Mouse (Mus musculus): ENCODE measurements around the gene Rnpepl1. TPM values are rescaled to one million over a fixed set of nuclear protein-coding genes. Genes with fewer than 3 reads are reported as not detected.

Rnpepl1 gene
- polyA plus RNA-seq (2015; fragmentation: Nextera tagmentation; extraction: Ambion mirVana) = 14.3 and 22.2 TPM in 2 replicates

GRCm38 (mm10) chr1:92910239-92910885, at the start of gene Rnpepl1:
Gene Rnpepl1 (plus strand): TSS chr1:92910783.
- Histone ChIP-seq H3K27me3 (replicated peaks; ENCODE audit: control insufficient read depth, insufficient read depth, low read length) (no peaks in the 10 kb centered on the region), H3K27ac (ENCODE audit: low read length) (peak within 1 kb of the TSS; percentile 95), H3K4me2 (ENCODE audit: low read depth, low read length) (peak within 1 kb of the TSS; percentile 59), H3K9ac (ENCODE audit: low read depth, low read length) (peak within 1 kb of the TSS; percentile 94), H3K4me1 (ENCODE audit: control insufficient read depth, insufficient read depth, low read length) (peaks cover 27% of the 10 kb centered on the region), H3K36me3 (ENCODE audit: control insufficient read depth, insufficient read depth, low read length) (peaks cover 5% of the 10 kb centered on the region), H3K4me3 (ENCODE audit: low read length) (peak within 1 kb of the TSS; percentile 82), H3K9me3 (ENCODE audit: control insufficient read depth, low read length) (no peaks in the 10 kb centered on the region)
- WGBS = under 1% methylated on average over 44 of the region's 57 CpGs
- ATAC-seq = peak; percentile 67

- no peaks in the 10 kb centered on the region for H3K27me3 ChIP-seq (replicated peaks; ENCODE audit: control insufficient read depth, insufficient read depth, low read length)
- 66% methylated on average over 6 of the region's 6 CpGs for WGBS
- H3K4me1 ChIP-seq (ENCODE audit: control insufficient read depth, insufficient read depth, low read length) = no peaks in the 10 kb centered on the region
Measured at GRCm38 (mm10) chr1:92861503-92861902, 49.1 kb upstream of the Rnpepl1 start.

GRCm38 (mm10) chr1:92863268-92863667, 47.3 kb upstream of the Rnpepl1 start:
- 83% methylated on average over 4 of the region's 4 CpGs for WGBS
- Histone ChIP-seq H3K36me3 (ENCODE audit: control insufficient read depth, insufficient read depth, low read length) (no peaks in the 10 kb centered on the region), H3K27ac (ENCODE audit: low read length) (no peak overlapping the region), H3K9ac (ENCODE audit: low read depth, low read length) (no peak overlapping the region), H3K4me3 (ENCODE audit: low read length) (no peak overlapping the region), H3K4me2 (ENCODE audit: low read depth, low read length) (no peak overlapping the region), H3K9me3 (ENCODE audit: control insufficient read depth, low read length) (no peaks in the 10 kb centered on the region), H3K4me1 (ENCODE audit: control insufficient read depth, insufficient read depth, low read length) (no peaks in the 10 kb centered on the region), H3K27me3 (replicated peaks; ENCODE audit: control insufficient read depth, insufficient read depth, low read length) (no peaks in the 10 kb centered on the region)
- no peak for ATAC-seq

More at GRCm38 (mm10) chr1:92861503-92861902, 49.1 kb upstream of the Rnpepl1 start:
- H3K9ac ChIP-seq (ENCODE audit: low read depth, low read length) = no peak overlapping the region
- no peak overlapping the region for H3K4me2 ChIP-seq (ENCODE audit: low read depth, low read length)
- no peak overlapping the region for H3K4me3 ChIP-seq (ENCODE audit: low read length)
- no peaks in the 10 kb centered on the region for H3K36me3 ChIP-seq (ENCODE audit: control insufficient read depth, insufficient read depth, low read length)
- H3K9me3 ChIP-seq (ENCODE audit: control insufficient read depth, low read length) = no peaks in the 10 kb centered on the region
- ATAC-seq = no peak
- H3K27ac ChIP-seq (ENCODE audit: low read length) = no peak overlapping the region

GRCm38 (mm10) chr1:92866170-92866569, 44.4 kb upstream of the Rnpepl1 start:
- Histone ChIP-seq H3K36me3 (ENCODE audit: control insufficient read depth, insufficient read depth, low read length) (no peaks in the 10 kb centered on the region), H3K4me2 (ENCODE audit: low read depth, low read length) (no peak overlapping the region), H3K4me1 (ENCODE audit: control insufficient read depth, insufficient read depth, low read length) (no peaks in the 10 kb centered on the region), H3K4me3 (ENCODE audit: low read length) (no peak overlapping the region), H3K9me3 (ENCODE audit: control insufficient read depth, low read length) (no peaks in the 10 kb centered on the region), H3K27me3 (replicated peaks; ENCODE audit: control insufficient read depth, insufficient read depth, low read length) (no peaks in the 10 kb centered on the region), H3K27ac (ENCODE audit: low read length) (no peak overlapping the region), H3K9ac (ENCODE audit: low read depth, low read length) (no peak overlapping the region)
- no peak for ATAC-seq
- WGBS = 73% methylated on average over 2 of the region's 2 CpGs

- 81% methylated on average over 2 of the region's 2 CpGs for WGBS
- Histone ChIP-seq H3K9me3 (ENCODE audit: control insufficient read depth, low read length) (no peaks in the 10 kb centered on the region), H3K27ac (ENCODE audit: low read length) (no peak overlapping the region), H3K27me3 (replicated peaks; ENCODE audit: control insufficient read depth, insufficient read depth, low read length) (no peaks in the 10 kb centered on the region; the same call in 1 of the 2 replicates), H3K36me3 (ENCODE audit: control insufficient read depth, insufficient read depth, low read length) (no peaks in the 10 kb centered on the region), H3K9ac (ENCODE audit: low read depth, low read length) (no peak overlapping the region), H3K4me3 (ENCODE audit: low read length) (no peak overlapping the region), H3K4me1 (ENCODE audit: control insufficient read depth, insufficient read depth, low read length) (no peaks in the 10 kb centered on the region), H3K4me2 (ENCODE audit: low read depth, low read length) (no peak overlapping the region)
- no peak for ATAC-seq
Measured at GRCm38 (mm10) chr1:92869985-92870384, 40.6 kb upstream of the Rnpepl1 start.

- no peaks in the 10 kb centered on the region for H3K4me1 ChIP-seq (ENCODE audit: control insufficient read depth, insufficient read depth, low read length)
- H3K9me3 ChIP-seq (ENCODE audit: control insufficient read depth, low read length) = no peaks in the 10 kb centered on the region
- no peak overlapping the region for H3K4me2 ChIP-seq (ENCODE audit: low read depth, low read length)
- no peaks in the 10 kb centered on the region; the same call in 1 of the 2 replicates for H3K27me3 ChIP-seq (replicated peaks; ENCODE audit: control insufficient read depth, insufficient read depth, low read length)
- 77% methylated on average over 7 of the region's 7 CpGs for WGBS
- no peak overlapping the region for H3K9ac ChIP-seq (ENCODE audit: low read depth, low read length)
- no peaks in the 10 kb centered on the region for H3K36me3 ChIP-seq (ENCODE audit: control insufficient read depth, insufficient read depth, low read length)
- no peak overlapping the region for H3K27ac ChIP-seq (ENCODE audit: low read length)
- ATAC-seq = no peak
- no peak overlapping the region for H3K4me3 ChIP-seq (ENCODE audit: low read length)
Measured at GRCm38 (mm10) chr1:92872666-92873065, 37.9 kb upstream of the Rnpepl1 start.

- Histone ChIP-seq H3K4me1 (ENCODE audit: control insufficient read depth, insufficient read depth, low read length) (no peaks in the 10 kb centered on the region), H3K27ac (ENCODE audit: low read length) (no peak overlapping the region), H3K9me3 (ENCODE audit: control insufficient read depth, low read length) (no peaks in the 10 kb centered on the region), H3K36me3 (ENCODE audit: control insufficient read depth, insufficient read depth, low read length) (no peaks in the 10 kb centered on the region), H3K9ac (ENCODE audit: low read depth, low read length) (no peak overlapping the region), H3K4me2 (ENCODE audit: low read depth, low read length) (no peak overlapping the region), H3K27me3 (replicated peaks; ENCODE audit: control insufficient read depth, insufficient read depth, low read length) (no peaks in the 10 kb centered on the region; the same call in 1 of the 2 replicates), H3K4me3 (ENCODE audit: low read length) (no peak overlapping the region)
- WGBS = 76% methylated on average over 3 of the region's 3 CpGs
- no peak for ATAC-seq
Measured at GRCm38 (mm10) chr1:92874011-92874410, 36.6 kb upstream of the Rnpepl1 start.

- H3K9me3 ChIP-seq (ENCODE audit: control insufficient read depth, low read length) = no peaks in the 10 kb centered on the region
- 86% methylated on average over 8 of the region's 8 CpGs for WGBS
- H3K27ac ChIP-seq (ENCODE audit: low read length) = no peak overlapping the region
- H3K4me1 ChIP-seq (ENCODE audit: control insufficient read depth, insufficient read depth, low read length) = no peaks in the 10 kb centered on the region
- no peak for ATAC-seq
- H3K4me2 ChIP-seq (ENCODE audit: low read depth, low read length) = no peak overlapping the region
- H3K27me3 ChIP-seq (replicated peaks; ENCODE audit: control insufficient read depth, insufficient read depth, low read length) = no peaks in the 10 kb centered on the region; the same call in 1 of the 2 replicates
- H3K4me3 ChIP-seq (ENCODE audit: low read length) = no peak overlapping the region
- no peaks in the 10 kb centered on the region for H3K36me3 ChIP-seq (ENCODE audit: control insufficient read depth, insufficient read depth, low read length)
- no peak overlapping the region for H3K9ac ChIP-seq (ENCODE audit: low read depth, low read length)
Measured at GRCm38 (mm10) chr1:92875360-92876111, 35.0 kb upstream of the Rnpepl1 start.

GRCm38 (mm10) chr1:92877431-92877978, 33.1 kb upstream of the Rnpepl1 start:
- Histone ChIP-seq H3K36me3 (ENCODE audit: control insufficient read depth, insufficient read depth, low read length) (no peaks in the 10 kb centered on the region), H3K9me3 (ENCODE audit: control insufficient read depth, low read length) (no peaks in the 10 kb centered on the region), H3K4me1 (ENCODE audit: control insufficient read depth, insufficient read depth, low read length) (no peaks in the 10 kb centered on the region), H3K4me3 (ENCODE audit: low read length) (no peak overlapping the region), H3K27me3 (replicated peaks; ENCODE audit: control insufficient read depth, insufficient read depth, low read length) (no peaks in the 10 kb centered on the region; the same call in 1 of the 2 replicates), H3K27ac (ENCODE audit: low read length) (no peak overlapping the region), H3K9ac (ENCODE audit: low read depth, low read length) (no peak overlapping the region), H3K4me2 (ENCODE audit: low read depth, low read length) (no peak overlapping the region)
- 58% methylated on average over 12 of the region's 12 CpGs for WGBS
- ATAC-seq = no peak
